Mouse (Mus musculus) urinary bladder, postnatal 14 days (tissue): ENCODE measurements around the gene Islr.
A peak's percentile ranks its signal among the peaks of the same experiment; 100 is the strongest.
"Not testable (repeated sequence)": the region's sequence is repeated elsewhere in the genome, so short reads cannot be mapped to it uniquely, and the experiment has no call there.

Experiments
- DNase-seq: peaks from one replicate; pipeline ENCODE4 v3.0.0; 2021; ENCODE audit warnings: low spot score

Islr gene

GRCm38 (mm10) chr9:58203516-58204447 is at the start of gene Islr, which contains the start of gene Islr2:
Islr (minus strand) TSS chr9:58204306.
Islr2 (minus strand) TSS chr9:58204319.
- DNase-seq, result peak; percentile 73

- DNase-seq, result not testable (repeated sequence)
Measured at GRCm38 (mm10) chr9:58253805-58254122, 49.7 kb upstream of the Islr start.

- peak; percentile 96 for DNase-seq
Measured at GRCm38 (mm10) chr9:58253033-58253804, 49.1 kb upstream of the Islr start, which contains the start of gene Stoml1. Stoml1 (plus strand) TSS chr9:58253164.

- not testable (repeated sequence) for DNase-seq
Measured at GRCm38 (mm10) chr9:58250730-58251129, 46.6 kb upstream of the Islr start.

GRCm38 (mm10) chr9:58250322-58250721 is 46.2 kb upstream of the Islr start:
- no peak for DNase-seq

- DNase-seq, result peak; percentile 85
Measured at GRCm38 (mm10) chr9:58249592-58250192, 45.6 kb upstream of the Islr start, which contains the start of gene Pml. Pml (minus strand) TSS chr9:58249786.

- no peak for DNase-seq
Measured at GRCm38 (mm10) chr9:58248746-58249413, 44.8 kb upstream of the Islr start.

GRCm38 (mm10) chr9:58247064-58247759 is 43.1 kb upstream of the Islr start:
- DNase-seq, result peak; percentile 86

GRCm38 (mm10) chr9:58246083-58246591 is 42.0 kb upstream of the Islr start:
- DNase-seq, result no peak

GRCm38 (mm10) chr9:58243696-58244095 is 39.6 kb upstream of the Islr start:
- no peak for DNase-seq

- no peak for DNase-seq
Measured at GRCm38 (mm10) chr9:58242696-58243095, 38.6 kb upstream of the Islr start.

GRCm38 (mm10) chr9:58241780-58242485 is 37.8 kb upstream of the Islr start:
- peak; percentile 56 for DNase-seq

- no peak for DNase-seq
Measured at GRCm38 (mm10) chr9:58234502-58235015, 30.5 kb upstream of the Islr start.

- DNase-seq, result no peak
Measured at GRCm38 (mm10) chr9:58232374-58232773, 28.3 kb upstream of the Islr start.

GRCm38 (mm10) chr9:58231746-58232145 is 27.6 kb upstream of the Islr start:
- DNase-seq, result no peak

GRCm38 (mm10) chr9:58228777-58229466 is 24.8 kb upstream of the Islr start:
- DNase-seq, result no peak

GRCm38 (mm10) chr9:58225915-58226913 is 22.1 kb upstream of the Islr start:
- DNase-seq, result peak; percentile 60

GRCm38 (mm10) chr9:58224356-58224755 is 20.2 kb upstream of the Islr start:
- DNase-seq, result no peak
